In the genomic region with DNA sequence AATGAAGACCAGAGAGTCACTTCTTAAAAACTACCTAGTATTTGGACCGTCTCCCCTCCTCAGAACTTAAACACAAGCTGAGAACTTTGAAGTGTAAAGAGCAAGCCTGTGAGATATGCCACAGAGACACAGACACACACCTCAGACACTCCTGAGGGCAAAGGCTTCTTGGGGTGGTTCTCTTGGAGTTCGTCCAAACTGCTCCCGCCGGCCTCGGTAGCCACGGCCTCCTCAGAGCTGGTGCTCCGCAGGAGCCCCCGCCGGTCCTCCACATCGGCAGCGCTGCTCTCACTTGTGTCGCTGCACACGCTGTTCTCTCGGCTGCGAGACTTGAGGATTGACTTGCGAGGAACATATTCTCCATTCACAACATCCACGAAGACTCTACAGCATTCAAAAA, we compare ENCODE assay signal across 27 mouse cellular contexts.
DNase-seq lines count a peak whose midpoint lies in the region; ATAC-seq and TF ChIP-seq lines count a peak whose summit lies in the region.
"Had no signal": no experiment of that assay in that cellular context is flagged by ENCODE, and none has a peak within 500 bp of the region (broad histone marks: within the 10 kb centered on the region; RNA-seq: fewer than 3 reads in every experiment).

No protein-coding gene starts in this region.

- TF ChIP-seq POLR2A in small intestine, adult 2 months (IDR thresholded peaks at IDR 0.05; ENCODE audit: low read depth, low read length) = no peak

- H3K4me2 ChIP-seq in intestine, embryonic 16.5 days (ENCODE audit: low read depth, low read length) = no peak overlapping the region
- H3K4me2 ChIP-seq in intestine, postnatal 0 days (replicated peaks; ENCODE audit: low read depth) = no peak overlapping the region
- H3K4me2 ChIP-seq in kidney, embryonic 15.5 days = no peak overlapping the region
- H3K4me2 ChIP-seq: forebrain, embryonic 13.5 days; heart, embryonic 11.5 days; hindbrain, embryonic 12.5 days; hindbrain, embryonic 15.5 days had no signal

- peaks cover 8% of the 10 kb centered on the region for H3K36me3 ChIP-seq in intestine, embryonic 16.5 days (ENCODE audit: control insufficient read depth, insufficient read depth, low read length)
- H3K36me3 ChIP-seq in intestine, postnatal 0 days (ENCODE audit: control insufficient read depth, insufficient read depth) = peaks cover 18% of the 10 kb centered on the region; the same call in 1 of the 2 replicates
- peaks cover 57% of the 10 kb centered on the region for H3K36me3 ChIP-seq in kidney, embryonic 15.5 days
- peaks cover 25% of the 10 kb centered on the region for H3K36me3 ChIP-seq in small intestine, adult 2 months (ENCODE audit: control insufficient read depth, insufficient read depth, low read length)

- H3K4me1 ChIP-seq in intestine, embryonic 16.5 days (ENCODE audit: control insufficient read depth, insufficient read depth, low read length) = no peaks in the 10 kb centered on the region
- H3K4me1 ChIP-seq in intestine, postnatal 0 days (replicated peaks; ENCODE audit: control insufficient read depth, insufficient read depth, low read length) = no peaks in the 10 kb centered on the region
- H3K4me1 ChIP-seq in kidney, embryonic 15.5 days = no peaks in the 10 kb centered on the region
- peaks cover 9% of the 10 kb centered on the region for H3K4me1 ChIP-seq in small intestine, adult 2 months (ENCODE audit: control insufficient read depth, insufficient read depth, insufficient read length, low read length)
- H3K4me1 ChIP-seq: forebrain, embryonic 10.5 days; forebrain, embryonic 13.5 days; hindbrain, embryonic 12.5 days; hindbrain, embryonic 15.5 days had no signal

- no peak overlapping the region for H3K4me3 ChIP-seq in intestine, embryonic 16.5 days (ENCODE audit: low read length)
- no peak overlapping the region for H3K4me3 ChIP-seq in intestine, postnatal 0 days (ENCODE audit: low read depth, low read length)
- H3K4me3 ChIP-seq in kidney, embryonic 15.5 days (replicated peaks) = no peak overlapping the region
- H3K4me3 ChIP-seq in small intestine, adult 2 months (ENCODE audit: low read depth, low read length) = peak overlapping the region; percentile 44
- H3K4me3 ChIP-seq: forebrain, embryonic 10.5 days; forebrain, embryonic 13.5 days; gastrocnemius, adult 2 months; hindbrain, embryonic 12.5 days; hindbrain, embryonic 15.5 days had no signal

- no peak for TF ChIP-seq CTCF in intestine, postnatal 0 days (IDR thresholded peaks at IDR 0.05; ENCODE audit: low read depth)
- no peak for TF ChIP-seq CTCF in small intestine, adult 2 months (IDR thresholded peaks at IDR 0.05; ENCODE audit: extremely low read depth, insufficient read length, insufficient replicate concordance, low read depth, low read length)

- H3K9me3 ChIP-seq in intestine, embryonic 16.5 days (ENCODE audit: control insufficient read depth, low read length) = no peaks in the 10 kb centered on the region
- no peaks in the 10 kb centered on the region for H3K9me3 ChIP-seq in intestine, postnatal 0 days (ENCODE audit: control insufficient read depth)
- no peaks in the 10 kb centered on the region for H3K9me3 ChIP-seq in kidney, embryonic 15.5 days (replicated peaks)
- H3K9me3 ChIP-seq: forebrain, embryonic 10.5 days; forebrain, embryonic 13.5 days; G1E; hindbrain, embryonic 12.5 days; hindbrain, embryonic 15.5 days had no signal

- H3K27me3 ChIP-seq in intestine, embryonic 16.5 days (replicated peaks; ENCODE audit: control insufficient read depth, insufficient read depth, low read length) = no peaks in the 10 kb centered on the region
- no peaks in the 10 kb centered on the region for H3K27me3 ChIP-seq in intestine, postnatal 0 days (replicated peaks; ENCODE audit: control insufficient read depth, insufficient read depth, low read length)
- no peaks in the 10 kb centered on the region for H3K27me3 ChIP-seq in kidney, embryonic 15.5 days
- no peaks in the 10 kb centered on the region for H3K27me3 ChIP-seq in small intestine, adult 2 months (ENCODE audit: control insufficient read depth, insufficient read depth, low read length)
- H3K27me3 ChIP-seq: CH12.LX; forebrain, embryonic 13.5 days; hindbrain, embryonic 12.5 days; hindbrain, embryonic 15.5 days; Patski had no signal

- WGBS in intestine, embryonic 16.5 days = 89% methylated on average over 17 of the region's 17 CpGs
- 77% methylated on average over 17 of the region's 17 CpGs for WGBS in intestine, postnatal 0 days
- WGBS in kidney, embryonic 15.5 days = 95% methylated on average over 17 of the region's 17 CpGs
- WGBS in small intestine, adult 2 months = 40% methylated on average over 17 of the region's 17 CpGs

- 0 out of 2 replicates have a peak, but pooled peaks have one; percentile 33 for ATAC-seq in intestine, embryonic 16.5 days
- ATAC-seq in intestine, postnatal 0 days = no peak
- ATAC-seq in kidney, embryonic 15.5 days (replicated peaks; ENCODE audit: low FRiP score) = no peak
- ATAC-seq: activated CD4-positive, CD25-positive, alpha-beta regulatory T cell, adult 4 months; forebrain, embryonic 13.5 days; forebrain, embryonic 16.5 days; Patski had no signal

- H3K9ac ChIP-seq in intestine, embryonic 16.5 days (ENCODE audit: low read depth, low read length) = no peak overlapping the region
- no peak overlapping the region for H3K9ac ChIP-seq in intestine, postnatal 0 days (ENCODE audit: low read depth, low read length)
- H3K9ac ChIP-seq in kidney, embryonic 15.5 days = no peak overlapping the region
- H3K9ac ChIP-seq: forebrain, embryonic 13.5 days; hindbrain, embryonic 12.5 days; hindbrain, embryonic 15.5 days had no signal

- H3K27ac ChIP-seq in intestine, embryonic 16.5 days (ENCODE audit: low read length) = no peak overlapping the region
- no peak overlapping the region for H3K27ac ChIP-seq in intestine, postnatal 0 days (ENCODE audit: low read depth, low read length)
- H3K27ac ChIP-seq in kidney, embryonic 15.5 days = no peak overlapping the region
- H3K27ac ChIP-seq in small intestine, adult 2 months (ENCODE audit: insufficient read depth, low read depth, low read length) = peak overlapping the region; percentile 45
- H3K27ac ChIP-seq: forebrain, embryonic 10.5 days; forebrain, embryonic 13.5 days; gastrocnemius, adult 2 months; hindbrain, embryonic 12.5 days; hindbrain, embryonic 15.5 days had no signal

- DNase-seq in kidney, adult 9 months = peak; percentile 50
- peak; percentile 53 for DNase-seq in kidney, postnatal 14 days
- no peak for DNase-seq in T-cell, adult 2 months (ENCODE audit: low spot score)
- DNase-seq: adrenal gland, adult 8-10 months; adrenal gland, postnatal 25 days; B cell, adult 2 months; cerebellum, adult 11-12 months; cerebellum, adult 8-10 months; cerebellum, postnatal 10 days; cerebellum, postnatal 36 days; gastrocnemius, adult 2 months; gastrocnemius, postnatal 14 days; heart, adult 11 months had no signal
